Mouse (Mus musculus): ENCODE measurements around the gene Axin2.

- TF ChIP-seq CTCF (IDR thresholded peaks at IDR 0.05; ENCODE audit: borderline replicate concordance, insufficient read depth, low read length) = no peak
- TF ChIP-seq POLR2A (IDR thresholded peaks at IDR 0.05; ENCODE audit: low read depth, low read length) = no peak
Observed at GRCm38 (mm10) chr11:108975583-108975982, 55.4 kb downstream of the Axin2 start.

Data from embryonic fibroblast, embryonic 13.5 days (primary cell).